Mouse (Mus musculus): Measurements from ENCODE around the gene Gns. TPM values are rescaled to one million over a fixed set of nuclear protein-coding genes. Genes with fewer than 3 reads are reported as not detected.
A peak's percentile ranks its signal among the peaks of the same experiment; 100 is the strongest.

Gene Gns
- polyA plus RNA-seq, 1 experiment from 2014 or later, result 25.7 TPM

DNA sequence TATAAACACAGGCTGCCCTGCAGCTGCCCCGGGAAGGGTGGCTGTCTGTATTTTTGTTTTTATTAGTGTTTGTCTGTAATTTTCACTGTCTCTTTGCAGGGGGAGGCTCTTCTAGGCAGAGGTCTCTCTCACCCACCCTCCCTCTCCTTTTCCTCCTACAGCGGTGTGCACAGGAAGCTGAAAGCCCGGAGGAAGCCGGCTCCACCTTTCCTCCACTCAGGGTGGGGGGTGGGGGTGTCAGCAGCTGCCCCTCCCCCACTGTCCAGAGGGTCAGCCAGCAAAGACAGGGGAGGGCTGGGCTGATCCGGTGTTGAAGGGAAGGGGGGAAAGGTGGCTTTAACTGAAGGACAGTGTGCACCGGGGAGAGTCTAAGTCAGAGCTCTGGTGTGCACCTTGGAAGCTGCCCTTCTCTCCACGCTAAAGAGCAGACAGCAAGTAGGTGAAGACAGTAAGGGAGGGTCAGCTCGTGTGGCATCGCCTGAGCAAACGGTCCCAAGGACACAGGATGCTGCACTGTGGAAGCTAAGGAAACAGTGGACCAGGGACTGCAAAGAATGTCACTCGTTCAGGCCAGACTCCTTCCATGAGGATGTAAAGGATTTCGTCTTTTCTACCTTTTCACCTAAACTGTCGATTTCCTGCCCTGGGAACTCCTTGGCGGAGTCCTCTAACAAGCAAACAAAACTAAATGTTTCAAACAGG is 65.2 kb downstream of the Gns start:
- Histone ChIP-seq H3K27me3 (ENCODE audit: control insufficient read depth, insufficient read depth, low read length) (no peaks in the 10 kb centered on the region), H3K9ac (ENCODE audit: low read length) (0 out of 2 replicates have a peak overlapping the region, but pooled peaks have one; percentile 38), H3K27ac (replicated peaks) (peak overlapping the region; percentile 86), H3K4me2 (replicated peaks; ENCODE audit: low read depth) (peak overlapping the region; percentile 32), H3K4me3 (ENCODE audit: low read depth, low read length) (no peak overlapping the region), H3K9me3 (ENCODE audit: control insufficient read depth, low read length) (no peaks in the 10 kb centered on the region), H3K36me3 (ENCODE audit: control insufficient read depth, insufficient read depth, low read length) (no peaks in the 10 kb centered on the region), H3K4me1 (replicated peaks; ENCODE audit: control insufficient read depth, insufficient read depth) (peaks cover 26% of the 10 kb centered on the region)
- 25% methylated on average over 14 of the region's 14 CpGs for whole genome bisulfite sequencing
- ATAC-seq (ENCODE audit: low FRiP score, low TSS enrichment), result no peak
- TF ChIP-seq CTCF (IDR thresholded peaks at IDR 0.05; ENCODE audit: low read depth), result no peak
- no peak for TF ChIP-seq EP300 (optimal IDR thresholded peaks at IDR 0.05)
- no peak for DNase-seq (ENCODE audit: low spot score)

- ATAC-seq (ENCODE audit: low FRiP score, low TSS enrichment), result no peak
- TF ChIP-seq EP300 (optimal IDR thresholded peaks at IDR 0.05), result no peak
- TF ChIP-seq CTCF (IDR thresholded peaks at IDR 0.05; ENCODE audit: low read depth), result no peak
- no peaks in the 10 kb centered on the region for H3K36me3 ChIP-seq (ENCODE audit: control insufficient read depth, insufficient read depth, low read length)
- WGBS, result 64% methylated on average over 15 of the region's 15 CpGs
- DNase-seq (ENCODE audit: low spot score), result no peak
- peaks cover 29% of the 10 kb centered on the region for H3K4me1 ChIP-seq (replicated peaks; ENCODE audit: control insufficient read depth, insufficient read depth)
- H3K9ac ChIP-seq (ENCODE audit: low read length), result no peak overlapping the region
- H3K4me3 ChIP-seq (ENCODE audit: low read depth, low read length), result no peak overlapping the region
- H3K9me3 ChIP-seq (ENCODE audit: control insufficient read depth, low read length), result no peaks in the 10 kb centered on the region
- no peaks in the 10 kb centered on the region for H3K27me3 ChIP-seq (ENCODE audit: control insufficient read depth, insufficient read depth, low read length)
- peak overlapping the region; percentile 18; the same call in 1 of the 2 replicates for H3K4me2 ChIP-seq (replicated peaks; ENCODE audit: low read depth)
- peak overlapping the region; percentile 86 for H3K27ac ChIP-seq (replicated peaks)
These were observed 66.1 kb downstream of the Gns start for GRCm38 (mm10) chr10:121430764-121431540.

DNA sequence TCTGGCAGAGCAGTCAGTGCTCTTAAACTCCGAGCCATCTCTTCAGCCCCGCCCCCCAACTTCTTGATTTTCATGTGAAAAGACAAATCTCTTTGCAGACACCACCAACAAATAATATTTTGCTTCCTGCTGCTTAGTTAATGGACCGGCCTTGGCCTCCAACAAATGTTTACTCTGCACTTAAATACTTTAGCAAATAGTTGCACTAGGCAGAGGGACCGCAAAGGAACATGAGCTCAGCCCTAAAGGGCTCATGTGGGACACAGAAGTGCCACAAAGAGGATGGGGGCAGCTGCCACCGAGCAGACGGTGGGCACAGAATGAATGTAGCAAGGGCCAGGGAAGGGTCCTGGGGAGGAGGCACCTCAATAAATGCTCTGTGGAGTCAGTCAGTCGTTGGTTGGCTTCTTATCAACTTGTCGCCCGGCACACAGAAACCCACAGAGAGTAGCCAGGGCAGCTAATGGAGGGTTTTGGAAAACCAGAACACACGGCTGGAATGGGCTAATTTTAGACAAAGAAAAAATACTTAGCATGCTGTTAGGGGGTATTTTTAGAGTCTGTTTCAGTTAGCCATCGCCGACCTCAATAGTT is 67.2 kb downstream of the Gns start:
- WGBS, result 18% methylated on average over 12 of the region's 12 CpGs
- Histone ChIP-seq H3K4me2 (replicated peaks; ENCODE audit: low read depth) (peak overlapping the region; percentile 37), H3K4me1 (replicated peaks; ENCODE audit: control insufficient read depth, insufficient read depth) (peaks cover 30% of the 10 kb centered on the region), H3K9me3 (ENCODE audit: control insufficient read depth, low read length) (no peaks in the 10 kb centered on the region), H3K4me3 (ENCODE audit: low read depth, low read length) (no peak overlapping the region), H3K27ac (replicated peaks) (peak overlapping the region; percentile 86), H3K27me3 (ENCODE audit: control insufficient read depth, insufficient read depth, low read length) (no peaks in the 10 kb centered on the region), H3K36me3 (ENCODE audit: control insufficient read depth, insufficient read depth, low read length) (no peaks in the 10 kb centered on the region), H3K9ac (ENCODE audit: low read length) (no peak overlapping the region)
- ATAC-seq (ENCODE audit: low FRiP score, low TSS enrichment), result peak; percentile 64
- TF ChIP-seq CTCF (IDR thresholded peaks at IDR 0.05; ENCODE audit: low read depth) (no peak), EP300 (optimal IDR thresholded peaks at IDR 0.05) (no peak)
- DNase-seq (ENCODE audit: low spot score), result peak; percentile 56

- H3K9me3 ChIP-seq (ENCODE audit: control insufficient read depth, low read length), result no peaks in the 10 kb centered on the region
- no peaks in the 10 kb centered on the region for H3K36me3 ChIP-seq (ENCODE audit: control insufficient read depth, insufficient read depth, low read length)
- H3K4me2 ChIP-seq (replicated peaks; ENCODE audit: low read depth), result peak overlapping the region; percentile 37
- peak; percentile 15; the same call in 1 of the 2 replicates for ATAC-seq (ENCODE audit: low FRiP score, low TSS enrichment)
- H3K27ac ChIP-seq (replicated peaks), result peak overlapping the region; percentile 86
- H3K9ac ChIP-seq (ENCODE audit: low read length), result 0 out of 2 replicates have a peak overlapping the region, but pooled peaks have one; percentile 9
- H3K4me1 ChIP-seq (replicated peaks; ENCODE audit: control insufficient read depth, insufficient read depth), result peaks cover 30% of the 10 kb centered on the region
- peak; percentile 59 for DNase-seq (ENCODE audit: low spot score)
- 10% methylated on average over 16 of the region's 16 CpGs for WGBS
- H3K4me3 ChIP-seq (ENCODE audit: low read depth, low read length), result no peak overlapping the region
- TF ChIP-seq CTCF (IDR thresholded peaks at IDR 0.05; ENCODE audit: low read depth) (peak; percentile 23; the same call in 1 of the 2 replicates), EP300 (optimal IDR thresholded peaks at IDR 0.05) (no peak)
- no peaks in the 10 kb centered on the region for H3K27me3 ChIP-seq (ENCODE audit: control insufficient read depth, insufficient read depth, low read length)
These were observed 67.9 kb downstream of the Gns start for GRCm38 (mm10) chr10:121432635-121433280.

DNA sequence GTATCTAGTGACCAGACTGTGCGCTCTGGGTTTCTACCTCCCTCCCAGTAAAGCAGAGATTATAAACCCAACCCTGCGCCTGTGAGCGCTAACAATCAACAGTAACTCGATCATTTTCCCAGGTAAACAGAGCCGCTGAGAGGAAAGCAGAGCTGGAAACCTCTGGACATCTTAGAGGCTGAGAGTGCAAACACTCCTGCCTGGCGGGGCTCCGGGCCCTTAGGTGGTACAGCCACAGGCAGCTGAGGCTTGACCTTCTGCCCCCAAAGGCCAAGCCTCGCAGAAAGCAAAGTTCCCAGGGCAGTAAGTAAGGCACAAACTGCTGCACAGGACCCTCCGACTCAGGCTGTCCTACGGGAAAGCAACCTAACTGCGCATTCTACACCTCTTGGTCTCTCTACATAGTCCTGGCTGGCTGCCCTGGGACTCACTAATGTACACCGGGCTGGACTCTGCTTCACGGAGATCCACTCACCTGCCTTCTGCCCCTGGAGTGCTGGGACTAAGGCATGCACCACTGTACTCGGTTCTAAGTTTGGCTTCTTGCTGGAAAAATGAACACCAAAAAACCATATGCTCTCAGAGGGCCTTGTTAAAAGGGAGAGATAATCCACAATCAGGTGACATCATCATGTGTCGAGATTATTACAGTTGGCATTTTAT is 69.7 kb downstream of the Gns start:
- 60% methylated on average over 15 of the region's 15 CpGs for WGBS
- Histone ChIP-seq H3K4me1 (replicated peaks; ENCODE audit: control insufficient read depth, insufficient read depth) (peaks cover 21% of the 10 kb centered on the region), H3K27me3 (ENCODE audit: control insufficient read depth, insufficient read depth, low read length) (no peaks in the 10 kb centered on the region), H3K9me3 (ENCODE audit: control insufficient read depth, low read length) (no peaks in the 10 kb centered on the region), H3K4me3 (ENCODE audit: low read depth, low read length) (no peak overlapping the region), H3K36me3 (ENCODE audit: control insufficient read depth, insufficient read depth, low read length) (no peaks in the 10 kb centered on the region), H3K4me2 (replicated peaks; ENCODE audit: low read depth) (no peak overlapping the region), H3K27ac (replicated peaks) (peak overlapping the region; percentile 69), H3K9ac (ENCODE audit: low read length) (no peak overlapping the region)
- DNase-seq (ENCODE audit: low spot score) (no peak), ATAC-seq (ENCODE audit: low FRiP score, low TSS enrichment) (no peak)
- TF ChIP-seq EP300 (optimal IDR thresholded peaks at IDR 0.05) (no peak), CTCF (IDR thresholded peaks at IDR 0.05; ENCODE audit: low read depth) (no peak)
